Mouse (Mus musculus) midbrain, postnatal 0 days (tissue): ENCODE data around the gene Hvcn1. TPM values are rescaled to one million over a fixed set of nuclear protein-coding genes. Genes with fewer than 3 reads are reported as not detected.

ENCODE experiments used
- ATAC-seq: fragments of 200-750 bp; cut with Nextera tagmentation; 2 replicates; pipeline ENCODE4 v1.8.0; 2017; ENCODE audit warnings: moderate number of reproducible peaks, mild to moderate bottlenecking, moderate TSS enrichment, moderate library complexity; ENCODE audit not compliant: low FRiP score
- DNase-seq: peaks from one replicate; pipeline ENCODE4 v3.0.0-alpha.2; 2015; ENCODE audit warnings: low spot score
- H3K27ac ChIP-seq: fragments of 300-500 bp; sonication (generic); 2 replicates; pipeline ENCODE4 v1.5.1; 2014; ENCODE audit warnings: low read depth, mild to moderate bottlenecking, low read length, mixed read lengths
- H3K27me3 ChIP-seq: fragments of 300-500 bp; sonication (generic); 2 replicates; pipeline ENCODE4 v1.6.1; 2014; ENCODE audit warnings: low read length, control low read depth, mixed read lengths; ENCODE audit not compliant: insufficient read depth
- H3K36me3 ChIP-seq: fragments of 300-500 bp; sonication (generic); 2 replicates; pipeline ENCODE4 v1.6.1; 2014; ENCODE audit warnings: low read length, control low read depth, mixed read lengths; ENCODE audit not compliant: insufficient read depth
- H3K4me1 ChIP-seq: fragments of 300-500 bp; sonication (generic); 2 replicates; pipeline ENCODE4 v1.6.1; 2014; ENCODE audit warnings: mild to moderate bottlenecking, control low read depth, antibody characterized with exemption, low read length, mixed read lengths; ENCODE audit not compliant: insufficient read depth
- H3K4me2 ChIP-seq: fragments of 300-500 bp; sonication (generic); 2 replicates; pipeline ENCODE4 v1.6.1; 2014; ENCODE audit warnings: low read depth, mild to moderate bottlenecking, low read length, mixed read lengths; ENCODE audit not compliant: poor library complexity, severe bottlenecking
- H3K4me3 ChIP-seq: fragments of 300-500 bp; sonication (generic); 2 replicates; pipeline ENCODE4 v1.5.1; 2014; ENCODE audit warnings: low read depth, mild to moderate bottlenecking, low read length, moderate library complexity
- H3K9ac ChIP-seq: fragments of 300-500 bp; sonication (generic); replicated peaks from 2 replicates; pipeline ENCODE4 v1.6.1; 2014; ENCODE audit warnings: mild to moderate bottlenecking, low read length, moderate library complexity, mixed read lengths; ENCODE audit not compliant: poor library complexity, severe bottlenecking
- H3K9me3 ChIP-seq: fragments of 300-500 bp; sonication (generic); 2 replicates; pipeline ENCODE4 v1.6.1; 2016; ENCODE audit warnings: low read length, control low read depth
- CTCF ChIP-seq: IDR thresholded peaks from 2 replicates; pipeline ENCODE4 v1.5.1; 2016; ENCODE audit warnings: antibody characterized with exemption, mild to moderate bottlenecking
- WGBS: fragments of 180-500 bp; shearing (Covaris S2); extraction: QIAGEN DNeasy Blood & Tissue Kit; methylation state at CpG from one replicate; pipeline ENCODE4 v1.1.7; 2014; 5-methylcytosine and 5-hydroxymethylcytosine counted together
- polyA plus RNA-seq: library from polyadenylated mRNA; unstranded; fragments of >200 nt; fragmentation: Nextera tagmentation; extraction: Ambion mirVana; gene quantifications from 2 replicates; pipeline ENCODE4 v1.2.1, GENCODE M21; 2015
- total RNA-seq: library from RNA; depleted of rRNA; stranded (reverse); fragments of >200 nt; gene quantifications from 2 replicates; pipeline ENCODE4 v1.2.3, GENCODE M21; 2014

Hvcn1 gene
- total and polyA plus RNA-seq, 2 experiments from 2014 or later: 1.3 to 2.2 TPM

DNA sequence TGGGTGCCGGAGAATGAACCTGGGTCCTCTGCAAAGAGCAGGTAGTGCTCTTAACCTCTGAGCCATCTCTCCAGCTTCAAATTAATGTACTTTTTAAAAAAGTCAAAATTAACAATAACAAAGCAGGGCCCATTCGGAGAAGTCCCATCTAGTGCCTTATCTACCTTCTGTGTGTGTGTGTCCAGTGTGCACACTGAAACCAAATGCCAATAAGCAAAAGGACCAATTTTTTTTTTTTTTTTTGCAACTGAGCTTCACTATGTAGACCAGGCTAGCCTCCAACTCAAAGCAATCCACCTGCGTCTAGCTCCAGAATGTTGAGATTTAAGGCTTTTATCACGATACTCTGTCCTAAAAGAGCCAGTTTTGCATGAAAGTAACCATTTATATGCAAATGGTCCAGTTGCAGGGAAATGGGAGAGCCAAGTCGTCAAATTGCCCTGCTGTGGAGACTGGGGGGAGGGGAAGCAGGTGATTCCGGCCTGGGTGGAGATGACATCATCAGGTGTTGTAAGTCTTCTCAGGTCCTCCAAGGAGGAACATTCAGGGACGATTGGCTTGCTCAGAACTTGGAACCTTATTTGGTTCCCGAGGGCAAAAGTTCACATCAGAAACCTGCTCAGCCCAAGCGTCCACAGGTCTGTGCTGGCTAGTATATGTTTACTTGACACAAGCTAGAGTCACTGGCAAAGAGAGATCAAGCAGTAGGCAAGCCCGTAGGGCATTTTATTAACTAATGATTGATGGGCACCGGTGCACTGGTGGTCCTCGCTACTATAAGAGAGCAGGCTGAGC, 15.1 kb upstream of the Hvcn1 start:
- Histone ChIP-seq H3K36me3 (no peaks in the 10 kb centered on the region), H3K27ac (no peak overlapping the region), H3K4me2 (no peak overlapping the region), H3K27me3 (no peaks in the 10 kb centered on the region), H3K9ac (no peak overlapping the region), H3K9me3 (no peaks in the 10 kb centered on the region), H3K4me3 (no peak overlapping the region), H3K4me1 (no peaks in the 10 kb centered on the region)
- ATAC-seq (no peak), DNase-seq (no peak)
- WGBS: 75% methylated on average over 12 of the region's 12 CpGs
- no peak for TF ChIP-seq CTCF

DNA sequence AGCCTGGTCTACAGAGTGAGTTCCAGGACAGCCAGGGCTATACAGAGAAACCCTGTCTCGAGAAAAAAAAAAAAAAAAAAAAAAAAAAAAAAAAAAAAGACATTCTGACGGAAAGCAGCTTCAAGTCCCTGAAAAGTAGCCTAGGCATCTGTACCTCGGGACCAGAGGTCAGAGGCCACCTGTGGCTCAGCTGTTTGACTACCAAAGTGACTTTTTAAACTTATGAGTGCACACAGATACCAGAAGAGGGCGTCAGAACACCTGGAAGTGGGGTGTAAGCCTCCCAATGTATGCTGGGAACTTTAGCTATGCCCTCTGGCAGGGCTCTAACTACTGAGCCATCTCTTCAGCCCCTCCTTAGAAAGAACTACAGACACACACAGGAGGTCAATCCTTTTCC, 14.3 kb upstream of the Hvcn1 start:
- TF ChIP-seq CTCF: no peak
- Histone ChIP-seq H3K27me3 (no peaks in the 10 kb centered on the region), H3K27ac (no peak overlapping the region), H3K4me3 (no peak overlapping the region), H3K36me3 (no peaks in the 10 kb centered on the region), H3K4me2 (no peak overlapping the region), H3K9ac (no peak overlapping the region), H3K9me3 (no peaks in the 10 kb centered on the region), H3K4me1 (no peaks in the 10 kb centered on the region)
- ATAC-seq (no peak), DNase-seq (no peak)
- 49% methylated on average over 3 of the region's 4 CpGs for whole genome bisulfite sequencing

DNA sequence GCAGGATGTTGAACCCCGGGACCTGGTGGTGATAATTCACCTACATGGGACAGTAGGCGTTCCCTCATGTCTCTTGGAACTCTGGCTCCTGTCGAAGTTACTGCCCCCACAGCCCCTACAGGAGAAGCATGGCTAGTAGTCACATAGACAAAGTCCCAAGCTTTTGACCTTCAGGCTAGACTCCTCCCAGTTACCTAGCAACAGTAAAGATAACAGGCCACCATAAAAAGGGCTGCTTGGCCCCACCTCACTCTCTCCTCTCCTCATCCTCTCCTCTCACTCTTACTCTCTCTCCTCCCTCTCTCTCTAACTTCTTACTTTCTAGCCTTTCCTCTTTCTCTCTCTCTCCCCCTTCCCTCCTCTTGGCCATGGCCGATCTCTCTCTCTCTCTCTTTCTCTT, 5.7 kb upstream of the Hvcn1 start:
- WGBS: 97% methylated on average over 4 of the region's 4 CpGs
- Histone ChIP-seq H3K27ac (no peak overlapping the region), H3K4me1 (no peaks in the 10 kb centered on the region), H3K27me3 (no peaks in the 10 kb centered on the region), H3K36me3 (no peaks in the 10 kb centered on the region), H3K4me3 (no peak overlapping the region), H3K4me2 (no peak overlapping the region), H3K9me3 (no peaks in the 10 kb centered on the region), H3K9ac (no peak overlapping the region)
- TF ChIP-seq CTCF: no peak
- DNase-seq (no peak), ATAC-seq (no peak)

DNA sequence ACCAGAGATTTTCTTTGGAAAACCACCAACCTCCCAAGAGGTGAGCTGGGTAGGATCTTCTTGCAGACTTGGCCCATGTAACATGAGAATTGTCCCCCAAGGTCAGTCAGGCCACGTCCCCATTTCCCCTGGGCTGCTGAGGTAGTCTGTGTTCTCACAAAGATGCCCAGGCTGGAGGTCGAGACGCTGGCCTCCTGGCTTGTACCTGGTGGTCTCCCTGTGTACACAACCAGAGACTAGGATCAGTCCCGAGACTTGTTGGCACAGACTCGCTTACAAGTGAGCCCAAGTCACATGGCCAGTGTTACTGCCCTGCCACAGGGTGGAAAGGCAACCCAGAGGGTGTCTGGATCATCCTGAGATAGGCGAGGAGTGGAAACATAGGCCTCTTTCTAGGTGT, 4.7 kb upstream of the Hvcn1 start:
- Histone ChIP-seq H3K27me3 (no peaks in the 10 kb centered on the region), H3K27ac (no peak overlapping the region), H3K4me1 (no peaks in the 10 kb centered on the region), H3K4me2 (no peak overlapping the region), H3K4me3 (no peak overlapping the region), H3K36me3 (no peaks in the 10 kb centered on the region), H3K9ac (no peak overlapping the region), H3K9me3 (no peaks in the 10 kb centered on the region)
- DNase-seq (no peak), ATAC-seq (no peak)
- no peak for TF ChIP-seq CTCF
- WGBS: 82% methylated on average over 6 of the region's 6 CpGs

DNA sequence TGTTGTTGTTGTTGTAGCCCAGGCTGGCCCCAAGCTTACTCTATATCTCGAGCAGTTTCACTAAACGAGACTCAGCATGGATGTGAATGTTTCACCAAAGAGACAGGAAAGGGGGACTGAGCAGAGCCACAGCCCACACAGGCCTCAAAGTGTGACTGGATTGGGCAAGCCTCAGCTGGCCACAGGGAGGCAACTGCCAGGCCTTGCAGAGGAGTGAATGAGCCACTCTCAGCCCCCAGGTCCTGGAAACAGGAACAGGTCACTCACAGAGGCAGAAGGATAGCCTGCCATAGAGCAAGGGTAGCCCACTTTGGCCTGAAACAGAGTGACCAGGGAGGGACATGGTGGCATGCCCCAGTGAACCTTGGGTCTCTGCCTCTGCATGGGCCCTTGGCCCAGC, 2.4 kb upstream of the Hvcn1 start:
- Histone ChIP-seq H3K4me1 (no peaks in the 10 kb centered on the region), H3K27me3 (no peaks in the 10 kb centered on the region), H3K27ac (no peak overlapping the region), H3K9ac (no peak overlapping the region), H3K4me3 (no peak overlapping the region), H3K36me3 (no peaks in the 10 kb centered on the region), H3K4me2 (no peak overlapping the region), H3K9me3 (no peaks in the 10 kb centered on the region)
- ATAC-seq: no peak
- no peak for DNase-seq
- WGBS: 71% methylated on average over 2 of the region's 2 CpGs
- TF ChIP-seq CTCF: no peak

DNA sequence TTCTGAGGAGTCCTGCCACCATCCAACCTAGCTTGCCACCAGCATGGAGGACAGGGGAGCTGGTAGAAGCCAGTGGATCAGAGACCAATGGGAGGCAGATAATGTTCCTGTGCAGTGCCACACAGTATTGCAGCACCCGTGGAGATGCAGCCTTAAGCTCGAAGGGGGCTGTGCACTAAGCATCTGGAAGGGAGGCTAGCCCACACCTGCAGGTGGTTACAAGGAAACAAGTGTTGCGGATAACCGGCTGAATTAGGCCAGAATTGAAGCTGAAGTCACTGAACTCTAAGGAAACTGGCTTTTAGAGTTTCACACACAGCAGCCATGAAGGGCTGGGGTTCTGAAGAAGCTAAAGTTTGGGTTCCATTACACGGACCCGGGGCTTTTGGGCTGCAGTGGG, 2.3 kb downstream of the Hvcn1 start:
- 50% methylated on average over 6 of the region's 6 CpGs for WGBS
- Histone ChIP-seq H3K9me3 (no peaks in the 10 kb centered on the region), H3K9ac (no peak overlapping the region), H3K27ac (no peak overlapping the region), H3K4me1 (no peaks in the 10 kb centered on the region; the same call in 1 of the 2 replicates), H3K4me2 (no peak overlapping the region), H3K27me3 (no peaks in the 10 kb centered on the region), H3K4me3 (no peak overlapping the region), H3K36me3 (no peaks in the 10 kb centered on the region)
- ATAC-seq (no peak), DNase-seq (no peak)
- no peak for TF ChIP-seq CTCF
